8 mouse cellular contexts compared by ENCODE assay signal in genomic region chr11:101176117-101176691, GRCm38 (mm10). TPM values are rescaled to one million over a fixed set of nuclear protein-coding genes. Genes with fewer than 3 reads are reported as not detected.
DNase-seq lines count a peak whose midpoint lies in the region; ATAC-seq lines count a peak whose summit lies in the region.

No protein-coding gene starts in this region.

- peaks cover 76% of the 10 kb centered on the region for H3K27me3 ChIP-seq in liver, embryonic 11.5 days (replicated peaks; ENCODE audit: control insufficient read depth, insufficient read depth, low read length)
- peaks cover 13% of the 10 kb centered on the region for H3K27me3 ChIP-seq in neural tube, embryonic 14.5 days (ENCODE audit: control insufficient read depth, insufficient read depth, low read length)

- DNase-seq in adrenal gland, postnatal 10 days: peak; percentile 71
- DNase-seq in adrenal gland, adult 18-20 months (ENCODE audit: low spot score in 2 of 2): no peak
- peak; percentile 81 for DNase-seq in A20 (ENCODE audit: low read depth, low spot score)
- peak; percentile 67 for DNase-seq in embryo, embryonic 10.5 days (ENCODE audit: low spot score)
- peak; percentile 63 for DNase-seq in heart, postnatal 4 days
- DNase-seq in liver, embryonic 11.5 days (ENCODE audit: low spot score): no peak
- DNase-seq in thymus, adult 18-20 months: no peak

- H3K9ac ChIP-seq in liver, embryonic 11.5 days (ENCODE audit: low read depth, low read length): no peak overlapping the region
- H3K9ac ChIP-seq in neural tube, embryonic 14.5 days (replicated peaks; ENCODE audit: low read depth, low read length): peak overlapping the region; percentile 54

- no peaks in the 10 kb centered on the region for H3K36me3 ChIP-seq in liver, embryonic 11.5 days (ENCODE audit: control insufficient read depth, insufficient read depth, low read length)
- no peaks in the 10 kb centered on the region for H3K36me3 ChIP-seq in neural tube, embryonic 14.5 days (ENCODE audit: control insufficient read depth, insufficient read depth, low read length)

- peak overlapping the region; percentile 48 for H3K4me2 ChIP-seq in liver, embryonic 11.5 days
- peak overlapping the region; percentile 58 for H3K4me2 ChIP-seq in neural tube, embryonic 14.5 days (ENCODE audit: low read depth, low read length)

- no peak overlapping the region for H3K27ac ChIP-seq in liver, embryonic 11.5 days (ENCODE audit: low read depth, low read length)
- H3K27ac ChIP-seq in neural tube, embryonic 14.5 days (ENCODE audit: low read depth, low read length): peak overlapping the region; percentile 72

- peak overlapping the region; percentile 31 for H3K4me3 ChIP-seq in liver, embryonic 11.5 days (ENCODE audit: low read depth, low read length)
- peak overlapping the region; percentile 36 for H3K4me3 ChIP-seq in neural tube, embryonic 14.5 days (ENCODE audit: low read depth, low read length)

- no peaks in the 10 kb centered on the region for H3K9me3 ChIP-seq in liver, embryonic 11.5 days (ENCODE audit: control insufficient read depth, low read length)
- no peaks in the 10 kb centered on the region for H3K9me3 ChIP-seq in neural tube, embryonic 14.5 days (ENCODE audit: control insufficient read depth, low read length)

- peaks cover 30% of the 10 kb centered on the region for H3K4me1 ChIP-seq in liver, embryonic 11.5 days (replicated peaks; ENCODE audit: control insufficient read depth, insufficient read depth, low read length)
- H3K4me1 ChIP-seq in neural tube, embryonic 14.5 days (ENCODE audit: control insufficient read depth, insufficient read depth, low read length): peaks cover 39% of the 10 kb centered on the region; the same call in 1 of the 2 replicates

- WGBS in liver, embryonic 11.5 days: 3% methylated on average over 25 of the region's 25 CpGs
- under 1% methylated on average over 25 of the region's 25 CpGs for WGBS in neural tube, embryonic 14.5 days

- no peak for ATAC-seq in liver, embryonic 11.5 days (replicated peaks; ENCODE audit: low FRiP score)
- no peak for ATAC-seq in neural tube, embryonic 14.5 days (ENCODE audit: low read depth)

RNA-seq across cellular contexts. Expression of gene Ccr10, which starts 1.0 kb away (rescaled TPM):
- under 1 TPM; 0.78 to 1.00 TPM for total RNA-seq in adrenal gland, postnatal 10 days (2021)
- total RNA-seq in adrenal gland, adult 18-20 months (2021): under 1 TPM in 1 of 2 experiments, not detected in 1; 0.51 TPM
- not detected for total RNA-seq in heart, postnatal 4 days (2021)
- 0.10 TPM in 1 of 2 replicates, not detected in the other for polyA plus RNA-seq in liver, embryonic 11.5 days (2014; fragmentation: Nextera tagmentation; extraction: Ambion mirVana)
- polyA plus RNA-seq in neural tube, embryonic 14.5 days (2014; fragmentation: Nextera tagmentation; extraction: Ambion mirVana): 0.12 and 0.30 TPM in 2 replicates

RNA-seq across cellular contexts. Expression of gene Plekhh3, which starts 5.1 kb away (rescaled TPM):
- 10 to 100 TPM; 26.2 to 40.8 TPM for total RNA-seq in adrenal gland, postnatal 10 days (2021)
- 10 to 100 TPM; 24.3 to 25.6 TPM for total RNA-seq in adrenal gland, adult 18-20 months (2021)
- 10 to 100 TPM; 23.1 to 27.3 TPM for total RNA-seq in heart, postnatal 4 days (2021)
- polyA plus RNA-seq in liver, embryonic 11.5 days (2014; fragmentation: Nextera tagmentation; extraction: Ambion mirVana): 3.4 and 3.8 TPM in 2 replicates
- polyA plus RNA-seq in neural tube, embryonic 14.5 days (2014; fragmentation: Nextera tagmentation; extraction: Ambion mirVana): 7.2 and 10.5 TPM in 2 replicates

RNA-seq across cellular contexts. Expression of gene Cntnap1, which starts 5.9 kb away (rescaled TPM):
- total RNA-seq in adrenal gland, postnatal 10 days (2021): 10 to 100 TPM; 12.1 to 15.9 TPM
- 1 to 10 TPM; 6.4 to 7.3 TPM for total RNA-seq in adrenal gland, adult 18-20 months (2021)
- total RNA-seq in heart, postnatal 4 days (2021): 1 to 10 TPM; 1.5 to 1.6 TPM
- 0.34 and 0.40 TPM in 2 replicates for polyA plus RNA-seq in liver, embryonic 11.5 days (2014; fragmentation: Nextera tagmentation; extraction: Ambion mirVana)
- 7.5 and 8.3 TPM in 2 replicates for polyA plus RNA-seq in neural tube, embryonic 14.5 days (2014; fragmentation: Nextera tagmentation; extraction: Ambion mirVana)

RNA-seq across cellular contexts. Expression of gene Tubg2, which starts 20.5 kb away (rescaled TPM):
- total RNA-seq in adrenal gland, postnatal 10 days (2021): 1 to 10 TPM; 6.9 to 7.2 TPM
- total RNA-seq in adrenal gland, adult 18-20 months (2021): 1 to 10 TPM; 5.9 to 6.4 TPM
- 1 to 10 TPM; 6.6 to 7.0 TPM for total RNA-seq in heart, postnatal 4 days (2021)
- 1.3 and 1.8 TPM in 2 replicates for polyA plus RNA-seq in liver, embryonic 11.5 days (2014; fragmentation: Nextera tagmentation; extraction: Ambion mirVana)
- polyA plus RNA-seq in neural tube, embryonic 14.5 days (2014; fragmentation: Nextera tagmentation; extraction: Ambion mirVana): 48.5 and 62.6 TPM in 2 replicates

RNA-seq across cellular contexts. Expression of gene Ezh1, which starts 50.1 kb away (rescaled TPM):
- 10 to 100 TPM; 27.9 to 37.9 TPM for total RNA-seq in adrenal gland, postnatal 10 days (2021)
- total RNA-seq in adrenal gland, adult 18-20 months (2021): 10 to 100 TPM; 29.5 to 35.6 TPM
- 10 to 100 TPM; 14.7 to 15.0 TPM for total RNA-seq in heart, postnatal 4 days (2021)
- polyA plus RNA-seq in liver, embryonic 11.5 days (2014; fragmentation: Nextera tagmentation; extraction: Ambion mirVana): 11.8 and 12.4 TPM in 2 replicates
- 28.4 and 30.7 TPM in 2 replicates for polyA plus RNA-seq in neural tube, embryonic 14.5 days (2014; fragmentation: Nextera tagmentation; extraction: Ambion mirVana)

Comparison
In these comparisons a context has a peak if more than half of its experiments do, and no peak if none do; other contexts are left out.
1. DNase-seq: peak in adrenal gland, postnatal 10 days (single experiment), A20 (single experiment), embryo, embryonic 10.5 days (single experiment) and heart, postnatal 4 days (single experiment); none in adrenal gland, adult 18-20 months (0 of 2), liver, embryonic 11.5 days (single experiment) and thymus, adult 18-20 months (0 of 2).